Mouse (Mus musculus) left cerebral cortex, adult 9 months (tissue): Measurements from ENCODE around the gene Mansc1.
A peak's percentile ranks its signal among the peaks of the same experiment; 100 is the strongest.

Source experiments
- DNase-seq, 2 experiments: peaks; one replicate each; pipeline ENCODE4 v3.0.0; 2022; ENCODE audit warnings: low spot score in 2 of 2

Gene Mansc1

GRCm38 (mm10) chr6:134597651-134598229, 34.5 kb downstream of the Mansc1 start:
- DNase-seq = no peak

- no peak for DNase-seq
Observed at GRCm38 (mm10) chr6:134594569-134595442, 37.5 kb downstream of the Mansc1 start.

GRCm38 (mm10) chr6:134591614-134592013, 40.7 kb downstream of the Mansc1 start:
- no peak for DNase-seq

- no peak for DNase-seq
Observed at GRCm38 (mm10) chr6:134586241-134586640, 46.0 kb downstream of the Mansc1 start.

- DNase-seq = no peak
Observed at GRCm38 (mm10) chr6:134584616-134585015, 47.7 kb downstream of the Mansc1 start.

- DNase-seq = no peak
Observed at GRCm38 (mm10) chr6:134582110-134582509, 50.2 kb downstream of the Mansc1 start.

GRCm38 (mm10) chr6:134579506-134579905, 52.8 kb downstream of the Mansc1 start:
- DNase-seq = no peak

GRCm38 (mm10) chr6:134578039-134578438, 54.2 kb downstream of the Mansc1 start:
- no peak for DNase-seq

GRCm38 (mm10) chr6:134575288-134575741, 57.0 kb downstream of the Mansc1 start:
- no peak for DNase-seq

- no peak for DNase-seq
Observed at GRCm38 (mm10) chr6:134567986-134568556, 64.2 kb downstream of the Mansc1 start.

- peak; percentile 25 to 72 for DNase-seq
Observed at GRCm38 (mm10) chr6:134566818-134567485, 65.3 kb downstream of the Mansc1 start, which contains the start of gene Lrp6. Gene Lrp6 (minus strand): TSS chr6:134566965.

GRCm38 (mm10) chr6:134566248-134566817, 66.0 kb downstream of the Mansc1 start:
- DNase-seq = no peak

- DNase-seq = no peak
Observed at GRCm38 (mm10) chr6:134565606-134566247, 66.6 kb downstream of the Mansc1 start.

- DNase-seq = no peak
Observed at GRCm38 (mm10) chr6:134564539-134564938, 67.7 kb downstream of the Mansc1 start.

- DNase-seq = no peak
Observed at GRCm38 (mm10) chr6:134559635-134560034, 72.7 kb downstream of the Mansc1 start.
